Mouse (Mus musculus): ENCODE data around the gene Medag.

DNA sequence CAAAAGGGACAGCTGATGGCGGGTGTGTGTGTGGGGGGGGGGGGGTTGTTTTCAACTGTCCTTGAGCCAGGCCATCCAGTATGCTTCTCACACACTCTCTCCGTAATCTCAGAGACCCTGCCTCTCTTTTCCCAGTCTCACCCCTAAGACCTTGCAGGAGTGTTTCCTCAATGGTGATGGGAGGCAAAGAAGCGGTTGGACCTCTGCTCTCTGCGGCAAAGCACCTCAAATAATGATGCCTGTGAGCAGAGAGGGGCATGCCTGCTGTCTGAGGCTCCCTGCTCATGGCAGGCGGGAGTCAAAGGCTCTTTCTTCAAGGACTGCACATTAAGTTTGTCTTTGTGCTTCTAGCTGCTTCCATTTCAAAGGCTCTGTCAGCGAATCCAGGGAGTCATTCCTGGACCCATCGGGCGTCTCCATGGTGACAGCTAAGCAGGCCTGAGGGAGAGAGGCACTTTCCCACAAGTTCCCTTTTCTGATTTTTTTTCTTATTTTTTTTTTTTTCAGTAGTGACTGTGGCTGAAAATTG is 31.1 kb upstream of the Medag start:
- TF ChIP-seq CTCF (IDR thresholded peaks at IDR 0.05; ENCODE audit: control insufficient read depth, insufficient read depth, insufficient replicate concordance, low read depth, low read length) (no peak), POLR2A (IDR thresholded peaks at IDR 0.05; ENCODE audit: control insufficient read depth, low read depth, low read length) (no peak)
